Mouse (Mus musculus) testis, postnatal 14 days (tissue): Measurements from ENCODE around the gene Enpp5.

Experiments used
- DNase-seq: peaks from one replicate; pipeline ENCODE4 v3.0.0; 2021; ENCODE audit warnings: low spot score

The Enpp5 gene

DNA sequence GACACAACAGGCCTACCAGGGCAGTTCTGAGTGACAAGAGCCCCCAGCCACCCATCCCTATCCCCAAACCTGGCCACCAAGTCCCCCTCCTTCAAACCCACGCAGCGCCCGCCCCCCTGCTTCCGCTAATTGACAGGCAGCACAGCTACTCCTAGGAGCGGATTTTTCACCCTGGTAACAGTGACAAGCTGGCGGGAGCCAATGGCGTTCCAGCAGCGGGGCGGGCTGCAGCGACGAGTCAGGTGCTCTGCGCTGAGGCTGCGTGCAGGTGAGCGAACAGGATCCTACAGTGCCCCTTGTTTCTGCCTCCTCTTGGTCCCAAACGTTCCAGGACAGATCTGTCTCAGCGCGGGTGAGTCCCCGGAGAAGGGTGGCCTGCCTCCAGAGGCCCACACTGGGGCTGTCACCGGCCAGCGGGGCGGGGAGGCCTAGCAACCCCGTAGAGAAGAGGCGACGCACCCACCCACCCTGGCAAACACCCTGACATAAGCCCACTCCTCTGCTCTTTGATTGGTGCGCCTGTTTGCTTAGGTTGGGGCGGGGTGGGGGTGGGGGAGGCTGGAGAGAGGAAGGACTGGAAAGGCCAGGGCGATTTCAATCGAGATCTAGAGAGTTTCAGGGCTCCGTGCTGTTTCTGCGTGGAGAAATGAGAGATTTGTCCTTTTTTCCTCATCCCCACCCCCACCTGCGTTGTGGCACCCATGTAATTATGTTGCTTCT is at the start of gene Enpp5:
Gene Enpp5, plus strand, starts transcription at position 183 of the 720 bp plus-strand sequence.
- peak; percentile 82 for DNase-seq

DNA sequence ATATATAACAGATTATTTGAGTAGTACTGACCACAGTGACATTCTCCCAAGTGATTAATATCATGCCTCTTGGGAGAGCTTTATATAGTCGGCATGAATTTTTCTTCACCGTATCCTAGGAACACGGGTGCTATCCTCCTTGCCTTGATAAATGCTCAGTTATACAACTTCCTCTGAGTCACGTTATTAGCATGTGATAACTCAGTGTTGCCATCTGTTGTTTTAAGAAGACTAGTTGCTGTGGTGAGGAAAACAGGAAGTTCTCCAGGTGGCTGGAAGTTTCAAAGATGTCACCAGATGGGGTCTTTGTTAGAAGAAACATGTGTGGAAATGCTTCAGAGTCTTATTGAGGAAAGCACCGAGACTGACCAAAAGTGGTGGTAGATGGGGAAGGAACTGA is 49.0 kb upstream of the Enpp5 start:
- no peak for DNase-seq

GRCm38 (mm10) chr17:44030776-44031587 is 47.6 kb upstream of the Enpp5 start:
- DNase-seq = peak; percentile 35

DNA sequence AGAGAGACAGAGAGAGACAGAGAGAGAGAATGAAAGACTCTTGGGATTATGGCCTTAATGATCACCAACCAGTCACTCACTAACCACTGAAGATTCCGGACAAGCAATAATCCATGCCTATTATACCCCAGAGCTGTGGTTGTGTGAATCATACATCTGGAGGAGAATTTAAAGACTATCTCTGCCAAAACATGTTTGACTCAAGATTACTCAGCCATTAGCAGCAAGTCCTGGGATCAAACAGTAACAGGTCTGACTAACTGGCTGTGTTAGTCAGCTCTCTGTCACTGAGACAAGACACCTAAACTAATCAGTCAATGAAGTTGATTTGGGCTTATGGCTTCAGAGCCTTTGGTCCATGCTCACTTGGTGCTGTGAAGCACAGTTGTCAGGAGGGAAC is 43.6 kb upstream of the Enpp5 start:
- DNase-seq = no peak

- no peak for DNase-seq
These were observed 40.0 kb upstream of the Enpp5 start for GRCm38 (mm10) chr17:44038656-44039055.

DNA sequence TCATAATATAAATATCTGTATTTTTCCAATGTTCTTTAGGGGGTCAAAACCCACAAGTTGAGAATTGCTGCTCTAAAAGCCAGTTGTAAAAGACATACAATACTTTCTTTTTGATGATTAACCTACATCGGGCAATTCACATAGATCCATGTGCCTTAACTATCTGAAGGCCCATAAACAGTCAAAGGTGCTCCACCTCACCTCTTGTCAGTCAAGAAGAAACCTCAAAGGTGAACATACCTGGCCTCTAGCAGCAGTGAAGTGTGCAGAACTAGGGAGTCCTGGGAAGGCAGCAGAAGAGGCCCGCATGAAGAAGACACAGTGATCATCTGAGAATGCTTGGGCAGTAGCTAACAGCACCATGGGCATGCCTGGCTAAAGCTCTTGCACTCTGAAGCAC is 38.2 kb upstream of the Enpp5 start:
- DNase-seq = no peak

- DNase-seq = no peak
These were observed 36.3 kb upstream of the Enpp5 start for GRCm38 (mm10) chr17:44042301-44042700.

DNA sequence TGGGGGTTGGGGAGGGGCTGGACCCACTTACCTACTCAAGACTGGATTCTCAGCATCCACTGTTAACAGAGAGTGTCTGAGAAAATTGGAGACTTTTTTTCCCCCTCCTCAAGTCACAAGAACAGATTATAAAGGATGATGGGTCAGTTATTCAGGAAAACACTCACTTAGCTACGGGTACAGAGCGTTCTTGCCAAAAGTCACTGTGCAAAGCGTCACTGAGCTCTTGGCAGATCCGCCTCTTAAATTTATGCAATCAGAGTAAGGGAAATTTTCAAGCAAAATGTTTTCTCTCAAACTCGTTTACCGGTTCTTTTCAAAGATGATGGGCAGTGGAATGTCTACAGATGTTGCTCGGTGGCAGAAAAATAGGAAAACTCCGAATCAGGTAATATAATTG is 35.8 kb upstream of the Enpp5 start:
- DNase-seq = peak; percentile 14

DNA sequence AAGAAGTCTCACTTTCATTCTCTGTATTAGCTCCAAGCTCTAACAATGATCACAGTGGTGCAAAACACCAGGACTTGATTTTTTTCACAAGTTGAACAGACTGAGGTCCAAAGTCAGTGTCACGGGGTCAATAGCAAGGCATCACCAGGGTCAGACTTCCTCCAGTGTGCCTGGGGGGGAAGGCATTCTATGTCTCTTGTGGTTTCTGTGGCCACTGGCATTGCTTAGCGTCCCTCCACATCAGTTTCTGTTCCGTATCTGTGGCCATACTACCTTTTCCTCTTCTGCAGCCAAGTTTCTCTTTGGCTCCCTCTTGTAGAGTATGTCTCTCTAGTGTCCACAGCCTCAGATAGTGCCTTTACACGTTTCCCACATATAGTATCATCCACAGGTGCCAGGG is 25.2 kb upstream of the Enpp5 start:
- no peak for DNase-seq

GRCm38 (mm10) chr17:44057123-44057522 is 21.5 kb upstream of the Enpp5 start:
- DNase-seq = no peak

DNA sequence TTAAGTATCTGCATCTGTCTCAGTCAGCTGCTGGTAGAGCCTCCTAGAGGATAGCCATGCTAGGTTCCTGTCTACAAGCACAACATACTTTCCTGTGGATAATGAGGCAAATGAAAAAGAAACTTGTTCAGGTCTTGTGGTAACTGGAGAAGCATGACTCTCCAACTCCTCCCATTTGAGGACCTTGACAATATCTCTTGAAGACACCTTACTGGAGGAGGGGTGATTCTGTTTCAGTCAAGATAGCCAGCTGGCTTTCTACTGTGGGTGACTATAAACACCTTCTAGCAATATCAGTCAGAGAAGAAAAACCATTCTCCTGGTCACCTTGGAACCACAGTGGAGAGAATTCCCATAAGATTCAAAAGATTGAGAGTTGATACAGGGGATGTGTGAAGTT is 20.5 kb upstream of the Enpp5 start:
- DNase-seq = no peak

DNA sequence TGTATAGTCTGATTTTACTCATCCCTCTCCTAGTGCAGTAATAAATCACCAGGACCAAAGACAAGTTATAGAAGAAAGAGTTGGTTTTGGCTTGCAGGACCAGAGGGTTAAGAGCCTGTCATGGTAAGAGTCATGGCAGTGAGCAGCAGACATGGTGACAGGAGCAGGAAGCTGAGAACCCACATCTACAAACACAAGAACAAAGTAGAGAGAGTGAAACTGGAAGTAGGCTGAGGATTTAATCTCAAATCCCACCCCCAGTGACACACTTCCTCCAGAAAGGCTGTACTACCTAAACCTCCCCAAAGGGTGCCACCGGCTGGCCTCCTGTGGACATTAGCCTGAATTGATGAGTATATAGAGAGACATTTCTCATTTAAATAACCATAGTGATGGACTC is 17.8 kb upstream of the Enpp5 start:
- DNase-seq = no peak

GRCm38 (mm10) chr17:44061289-44061890 is 17.2 kb upstream of the Enpp5 start:
- DNase-seq = no peak

DNA sequence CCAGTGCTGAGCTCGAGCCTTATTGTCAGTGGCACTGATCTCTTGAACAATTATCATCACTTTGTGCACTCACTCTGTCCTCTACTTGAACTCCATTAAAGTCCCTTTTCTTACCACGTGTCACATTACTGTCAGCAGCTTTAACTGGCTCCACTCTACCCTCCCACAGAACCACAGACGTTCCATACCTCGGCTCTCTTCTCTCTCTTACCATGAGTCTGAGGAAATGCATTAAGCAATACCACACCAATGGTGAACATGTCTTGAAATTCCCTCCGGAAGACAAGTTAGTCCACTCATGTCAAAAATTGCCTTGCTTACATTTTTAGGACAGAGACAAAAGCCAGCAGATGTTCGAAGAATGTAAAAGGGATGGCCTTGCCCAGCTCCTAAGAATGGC is 9.7 kb upstream of the Enpp5 start:
- DNase-seq = no peak

- no peak for DNase-seq
These were observed 6.9 kb upstream of the Enpp5 start for GRCm38 (mm10) chr17:44071680-44072079.

DNA sequence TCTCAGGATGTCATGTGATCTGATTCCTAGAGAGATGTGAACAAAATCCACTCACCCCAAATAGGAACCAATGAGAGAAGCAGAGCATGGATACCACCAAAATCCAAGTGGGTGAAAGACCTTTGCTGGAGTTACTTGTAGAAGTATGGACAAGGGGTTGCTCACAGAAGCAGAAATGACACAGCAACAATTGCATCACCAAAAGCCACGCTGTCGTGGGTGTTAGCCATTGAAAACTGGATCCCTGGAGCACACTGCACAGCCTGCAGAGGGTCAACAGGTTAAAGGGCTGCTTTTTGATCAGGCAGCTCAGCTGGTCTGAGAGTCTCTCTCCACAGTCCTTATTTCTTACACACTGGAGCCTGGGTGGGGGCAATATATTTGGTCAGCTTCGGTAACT is 3.0 kb upstream of the Enpp5 start:
- DNase-seq = no peak

DNA sequence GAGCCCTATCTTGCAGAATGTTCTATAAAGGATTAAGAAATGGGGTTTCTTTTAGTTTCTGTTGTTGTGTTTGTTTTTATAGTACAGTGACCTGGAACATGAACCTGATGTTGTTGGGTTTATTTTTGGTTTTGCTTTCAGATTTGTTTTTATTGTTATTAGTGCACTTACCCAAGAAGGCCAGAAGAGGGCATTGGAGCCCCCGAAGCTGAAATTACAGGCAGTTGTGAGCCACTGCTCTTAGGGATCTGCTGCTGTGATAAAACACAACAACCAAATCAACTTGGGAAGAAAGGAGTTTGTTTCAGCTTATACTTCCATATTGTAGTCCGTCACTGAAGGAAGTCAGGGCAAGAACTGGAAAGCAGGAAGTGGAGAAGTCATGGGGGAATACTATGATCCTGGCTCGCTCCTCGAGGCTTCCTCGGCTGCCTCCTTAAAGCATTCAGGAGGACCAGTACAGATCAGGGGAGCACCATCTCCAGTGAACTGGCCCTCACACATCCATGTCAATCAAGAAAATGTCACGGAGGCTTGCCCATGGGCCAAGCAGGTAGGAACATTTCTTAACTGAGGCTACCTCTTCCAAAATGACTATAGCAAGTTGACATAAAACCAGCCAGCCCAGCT is 2.4 kb upstream of the Enpp5 start:
- no peak for DNase-seq

DNA sequence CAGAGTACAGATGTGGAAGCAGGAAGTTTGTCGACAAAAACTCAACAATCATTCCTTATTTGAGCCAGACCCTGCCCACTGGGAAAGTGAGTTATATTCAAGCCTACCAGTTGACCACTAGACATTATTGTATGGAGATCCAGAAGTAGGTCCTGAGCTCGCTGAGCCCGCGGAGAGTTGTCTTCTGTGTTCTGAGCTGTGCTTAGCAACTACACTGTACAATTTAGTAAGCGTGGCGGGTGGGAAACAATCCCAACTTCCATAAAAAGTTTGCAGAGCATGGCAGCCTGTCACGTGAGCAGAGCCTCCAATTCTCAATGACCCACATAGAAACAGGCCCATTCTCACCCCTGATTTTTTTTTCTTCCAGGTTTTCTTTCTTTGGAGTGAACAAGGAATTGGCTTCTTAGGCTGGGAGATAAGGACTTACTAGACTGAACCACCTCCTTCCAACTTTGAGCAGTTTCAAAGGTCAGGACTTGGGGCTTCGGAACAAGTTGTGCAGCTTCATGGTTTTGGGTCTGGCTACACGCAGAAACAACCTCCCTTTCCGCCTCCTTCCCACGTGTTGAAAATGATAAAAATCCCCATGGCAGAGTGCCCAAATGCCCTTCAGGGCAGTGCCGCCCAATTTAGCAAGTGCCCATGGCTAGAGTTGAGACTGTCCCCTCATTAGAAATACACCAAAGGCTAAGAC is 1.3 kb upstream of the Enpp5 start:
- peak; percentile 53 for DNase-seq

GRCm38 (mm10) chr17:44077843-44078160 is 811 bp upstream of the Enpp5 start:
- DNase-seq = no peak

GRCm38 (mm10) chr17:44083156-44083555 is 4.5 kb downstream of the Enpp5 start:
- no peak for DNase-seq

- no peak for DNase-seq
These were observed 9.6 kb downstream of the Enpp5 start for GRCm38 (mm10) chr17:44088226-44088625.

DNA sequence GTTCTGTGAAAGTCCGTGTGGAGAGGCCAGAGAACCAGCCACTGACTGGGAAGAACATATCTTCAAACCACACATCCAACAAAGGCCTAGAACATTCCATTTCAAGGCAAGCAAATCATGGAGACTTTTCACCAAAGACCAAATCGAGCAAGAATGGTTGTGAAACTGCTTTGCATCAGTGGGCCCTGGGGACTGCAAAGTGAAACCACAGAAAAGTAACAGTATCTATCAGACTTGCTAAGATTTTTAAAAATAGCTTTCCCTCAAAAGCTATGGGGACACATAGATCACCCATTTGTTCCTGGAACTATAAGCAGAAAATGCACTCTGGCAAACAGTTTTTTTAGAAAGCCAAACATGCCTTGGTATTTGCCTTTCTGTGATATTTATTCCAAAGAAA is 12.3 kb downstream of the Enpp5 start:
- DNase-seq = no peak
